Mouse (Mus musculus) E14TG2a.4 (cell line): Measurements from ENCODE around the gene Maml3.

Experiments
- H3K27me3 ChIP-seq: 2 replicates; pipeline ENCODE4 v1.6.1; 2014; ENCODE audit warnings: low read length, control low read depth; ENCODE audit not compliant: insufficient read depth
- H3K36me3 ChIP-seq: 2 replicates; pipeline ENCODE4 v1.6.1; 2014; ENCODE audit warnings: low read length, control low read depth; ENCODE audit not compliant: insufficient read depth
- H3K4me1 ChIP-seq: replicated peaks from 2 replicates; pipeline ENCODE4 v1.6.1; 2014; ENCODE audit warnings: low read depth, low read length, control low read depth
- H3K4me3 ChIP-seq: replicated peaks from 2 replicates; pipeline ENCODE4 v1.5.1; 2014; ENCODE audit warnings: mild to moderate bottlenecking, low read length
- H3K9me3 ChIP-seq: 2 replicates; pipeline ENCODE4 v1.6.1; 2014; ENCODE audit warnings: low read length, control low read depth
- CTCF ChIP-seq: conservative IDR thresholded peaks from 2 replicates; pipeline ENCODE4 v1.5.1; 2014; ENCODE audit warnings: low read length
- NANOG ChIP-seq: IDR thresholded peaks from 2 replicates; pipeline ENCODE4 v1.6.1; 2014; ENCODE audit warnings: borderline replicate concordance, low read length, mixed read lengths
- POU5F1 ChIP-seq: IDR thresholded peaks from 2 replicates; pipeline ENCODE4 v1.6.1; 2014; ENCODE audit warnings: low read length, borderline replicate concordance

Maml3 gene

GRCm38 (mm10) chr3:51963151-51963791 is 141.6 kb downstream of the Maml3 start:
- no peak for TF ChIP-seq CTCF
- no peak for TF ChIP-seq POU5F1
- TF ChIP-seq NANOG, result no peak
- H3K9me3 ChIP-seq, result no peaks in the 10 kb centered on the region
- no peaks in the 10 kb centered on the region for H3K36me3 ChIP-seq
- no peak overlapping the region for H3K4me3 ChIP-seq
- no peaks in the 10 kb centered on the region for H3K27me3 ChIP-seq
- no peaks in the 10 kb centered on the region for H3K4me1 ChIP-seq

- H3K27me3 ChIP-seq, result 0 out of 2 replicates have a peak, but pooled peaks cover 1% of the 10 kb centered on the region
- TF ChIP-seq CTCF, result no peak
- TF ChIP-seq POU5F1, result no peak
- no peaks in the 10 kb centered on the region for H3K36me3 ChIP-seq
- peaks cover 13% of the 10 kb centered on the region for H3K4me1 ChIP-seq
- no peak overlapping the region for H3K4me3 ChIP-seq
- H3K9me3 ChIP-seq, result peaks cover 5% of the 10 kb centered on the region; the same call in 1 of the 2 replicates
Observed at GRCm38 (mm10) chr3:51958751-51959150, 146.1 kb downstream of the Maml3 start.

- TF ChIP-seq CTCF, result no peak
- TF ChIP-seq NANOG, result no peak
- no peak for TF ChIP-seq POU5F1
- Histone ChIP-seq H3K36me3 (no peaks in the 10 kb centered on the region), H3K4me1 (peaks cover 28% of the 10 kb centered on the region), H3K4me3 (no peak overlapping the region), H3K9me3 (peaks cover 5% of the 10 kb centered on the region; the same call in 1 of the 2 replicates), H3K27me3 (peaks cover 14% of the 10 kb centered on the region)
Observed at GRCm38 (mm10) chr3:51954441-51954840, 150.4 kb downstream of the Maml3 start.

GRCm38 (mm10) chr3:51953927-51954326 is 150.9 kb downstream of the Maml3 start:
- TF ChIP-seq CTCF, result no peak
- no peak for TF ChIP-seq NANOG
- TF ChIP-seq POU5F1, result no peak
- no peaks in the 10 kb centered on the region for H3K36me3 ChIP-seq

GRCm38 (mm10) chr3:51952728-51953623 is 151.9 kb downstream of the Maml3 start:
- H3K4me1 ChIP-seq, result peaks cover 28% of the 10 kb centered on the region
- no peak for TF ChIP-seq CTCF
- no peak for TF ChIP-seq POU5F1
- no peak for TF ChIP-seq NANOG
- H3K4me3 ChIP-seq, result no peak overlapping the region
- H3K36me3 ChIP-seq, result no peaks in the 10 kb centered on the region
- peaks cover 14% of the 10 kb centered on the region for H3K27me3 ChIP-seq
- H3K9me3 ChIP-seq, result peaks cover 5% of the 10 kb centered on the region; the same call in 1 of the 2 replicates

More at GRCm38 (mm10) chr3:51953927-51954326, 150.9 kb downstream of the Maml3 start:
- Histone ChIP-seq H3K4me1 (peaks cover 28% of the 10 kb centered on the region), H3K4me3 (no peak overlapping the region), H3K9me3 (peaks cover 5% of the 10 kb centered on the region; the same call in 1 of the 2 replicates), H3K27me3 (peaks cover 14% of the 10 kb centered on the region)

- Histone ChIP-seq H3K4me3 (no peak overlapping the region), H3K4me1 (peaks cover 28% of the 10 kb centered on the region), H3K36me3 (no peaks in the 10 kb centered on the region), H3K9me3 (peaks cover 5% of the 10 kb centered on the region; the same call in 1 of the 2 replicates), H3K27me3 (peaks cover 16% of the 10 kb centered on the region)
- TF ChIP-seq CTCF, result no peak
- TF ChIP-seq POU5F1, result no peak
- TF ChIP-seq NANOG, result no peak
Observed at GRCm38 (mm10) chr3:51952267-51952666, 152.6 kb downstream of the Maml3 start.

- peaks cover 5% of the 10 kb centered on the region; the same call in 1 of the 2 replicates for H3K9me3 ChIP-seq
Observed at GRCm38 (mm10) chr3:51949651-51950050, 155.2 kb downstream of the Maml3 start.

GRCm38 (mm10) chr3:51947168-51947567 is 157.7 kb downstream of the Maml3 start:
- H3K4me3 ChIP-seq, result no peak overlapping the region
- TF ChIP-seq NANOG (no peak), CTCF (no peak), POU5F1 (no peak)
- H3K36me3 ChIP-seq, result no peaks in the 10 kb centered on the region
- peaks cover 1% of the 10 kb centered on the region for H3K4me1 ChIP-seq
- no peaks in the 10 kb centered on the region for H3K9me3 ChIP-seq
- 0 out of 2 replicates have a peak, but pooled peaks cover 7% of the 10 kb centered on the region for H3K27me3 ChIP-seq

More at GRCm38 (mm10) chr3:51949651-51950050, 155.2 kb downstream of the Maml3 start:
- TF ChIP-seq NANOG, result no peak
- TF ChIP-seq CTCF, result no peak
- no peak for TF ChIP-seq POU5F1
- peaks cover 16% of the 10 kb centered on the region for H3K27me3 ChIP-seq
- H3K4me1 ChIP-seq, result peaks cover 23% of the 10 kb centered on the region
- no peak overlapping the region for H3K4me3 ChIP-seq
- no peaks in the 10 kb centered on the region for H3K36me3 ChIP-seq
